Mouse (Mus musculus) ES-E14 (cell line): ENCODE data around the gene Atox1. TPM values are rescaled to one million over a fixed set of nuclear protein-coding genes. Genes with fewer than 3 reads are reported as not detected.
A peak's percentile ranks its signal among the peaks of the same experiment; 100 is the strongest.

Source experiments
- DNase-seq: peaks from one replicate; pipeline ENCODE4 v3.0.0-alpha.2; 2013; ENCODE audit warnings: low read depth, low spot score
- H3K27ac ChIP-seq: 2 replicates; pipeline ENCODE4 v1.5.1; 2012; ENCODE audit warnings: low read depth, mild to moderate bottlenecking, low read length, moderate library complexity, mixed read lengths; ENCODE audit not compliant: poor library complexity, insufficient read depth, severe bottlenecking
- H3K36me3 ChIP-seq: 2 replicates; pipeline ENCODE4 v1.6.1; 2012; ENCODE audit warnings: mild to moderate bottlenecking, low read length, moderate library complexity, mixed read lengths; ENCODE audit not compliant: control insufficient read depth, poor library complexity, insufficient read depth, severe bottlenecking
- H3K4me1 ChIP-seq, 2 experiments: fragments of 150-350 bp in 1 of 2; sonication (generic) in 1 of 2; 2 replicates each; pipeline ENCODE4 v1.6.1; 2012; ENCODE audit warnings: low read length in 2 of 2, mild to moderate bottlenecking in 1 of 2, mixed read lengths in 1 of 2; ENCODE audit not compliant: control insufficient read depth in 2 of 2, insufficient read depth in 2 of 2, poor library complexity in 1 of 2
- H3K4me3 ChIP-seq, 2 experiments: fragments of 150-350 bp in 1 of 2; sonication (generic) in 1 of 2; 2 replicates each; pipeline ENCODE4 v1.5.1; 2012; ENCODE audit warnings: low read length in 2 of 2, low read depth in 1 of 2, mild to moderate bottlenecking in 1 of 2, mixed read lengths in 1 of 2; ENCODE audit not compliant: insufficient read depth in 1 of 2, poor library complexity in 1 of 2, severe bottlenecking in 1 of 2
- H3K9ac ChIP-seq: 2 replicates; pipeline ENCODE4 v1.6.1; 2012; ENCODE audit warnings: low read depth, mild to moderate bottlenecking, low read length, mixed read lengths; ENCODE audit not compliant: poor library complexity, insufficient read depth, severe bottlenecking
- H3K9me3 ChIP-seq: fragments of 150-350 bp; sonication (generic); 2 replicates; pipeline ENCODE4 v1.6.1; 2012; ENCODE audit warnings: low read depth, mild to moderate bottlenecking, low read length; ENCODE audit not compliant: control insufficient read depth, insufficient read depth
- CHD2 ChIP-seq: IDR thresholded peaks from 2 replicates; pipeline ENCODE4 v1.6.1; 2014; ENCODE audit warnings: mild to moderate bottlenecking, low read depth, low read length, inconsistent platforms
- HCFC1 ChIP-seq: IDR thresholded peaks from 2 replicates; pipeline ENCODE4 v1.6.1; 2012; ENCODE audit warnings: low read length, inconsistent platforms, borderline replicate concordance; ENCODE audit not compliant: insufficient read depth
- MAFK ChIP-seq: IDR thresholded peaks from 2 replicates; pipeline ENCODE4 v1.6.1; 2014; ENCODE audit warnings: mild to moderate bottlenecking, low read depth, low read length, inconsistent platforms; ENCODE audit not compliant: insufficient read depth
- ZC3H11A ChIP-seq: IDR thresholded peaks from 2 replicates; pipeline ENCODE4 v1.6.1; 2012; ENCODE audit warnings: low read depth, mild to moderate bottlenecking, inconsistent platforms, low read length, borderline replicate concordance
- ZNF384 ChIP-seq: IDR thresholded peaks from 2 replicates; pipeline ENCODE4 v1.6.1; 2012; ENCODE audit warnings: low read depth, low read length, inconsistent platforms
- in situ Hi-C, 2 experiments: fragments of 600-800 bp; cut with MboI; formaldehyde crosslinking; loops; one replicate each; pipeline ENCODE4 v1.15.1; 2025; ENCODE audit warnings: low sequenced_read_pairs in 2 of 2, inconsistent platforms in 1 of 2; ENCODE audit not compliant: unreplicated experiment in 2 of 2
- total RNA-seq: library from RNA; depleted of rRNA; stranded (reverse); fragments of 300-350 nt; gene quantifications from 2 replicates; pipeline ENCODE4 v1.2.3, GENCODE M21; 2012

Gene Atox1
- total RNA-seq, 1 experiment, result 371 TPM

- H3K9me3 ChIP-seq, result no peaks in the 10 kb centered on the region
- peak overlapping the region; percentile 93 for H3K9ac ChIP-seq
- H3K4me1 ChIP-seq, result no peaks in the 10 kb centered on the region; a peak in 1 of 4 replicates
- H3K36me3 ChIP-seq, result peaks cover 5% of the 10 kb centered on the region; the same call in 1 of the 2 replicates
- in situ Hi-C loops, result no loop called here
- peak overlapping the region; percentile 74 for H3K4me3 ChIP-seq
- peak overlapping the region; percentile 92 for H3K27ac ChIP-seq
- DNase-seq, result peak; percentile 69
- TF ChIP-seq HCFC1 (no peak), ZNF384 (no peak), ZC3H11A (no peak), MAFK (no peak), CHD2 (no peak)
These were observed 7.0 kb upstream of the Atox1 start for GRCm38 (mm10) chr11:55468012-55468411.

DNA sequence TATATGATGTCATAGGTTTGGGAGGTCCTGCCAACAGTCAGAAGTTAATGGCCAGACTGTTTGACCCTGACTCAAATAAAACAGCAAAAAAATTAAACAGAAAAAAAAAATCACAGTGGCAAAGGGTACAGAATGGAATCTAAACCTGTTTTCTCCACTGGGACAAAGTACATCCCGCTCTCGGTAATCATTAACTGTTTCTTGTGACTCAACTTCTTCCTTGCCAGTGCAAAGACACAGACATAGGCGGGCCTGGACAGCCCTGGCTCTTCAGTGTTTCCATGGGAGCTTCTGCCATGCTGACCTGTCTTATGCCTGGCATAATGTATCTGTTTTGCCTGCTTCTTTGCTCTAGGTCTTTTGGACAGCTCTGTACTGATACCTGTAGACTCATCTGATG lies 4.1 kb upstream of the Atox1 start:
- H3K4me3 ChIP-seq, result no peak overlapping the region
- H3K9ac ChIP-seq, result no peak overlapping the region
- DNase-seq, result no peak
- no peaks in the 10 kb centered on the region; a peak in 1 of 4 replicates for H3K4me1 ChIP-seq
- no peak overlapping the region for H3K27ac ChIP-seq
- in situ Hi-C loops, result no loop called here
- H3K36me3 ChIP-seq, result peaks cover 2% of the 10 kb centered on the region; the same call in 1 of the 2 replicates
- no peaks in the 10 kb centered on the region for H3K9me3 ChIP-seq
- TF ChIP-seq ZC3H11A (no peak), HCFC1 (no peak), CHD2 (no peak), MAFK (no peak), ZNF384 (no peak)

- no peak for DNase-seq
- H3K4me3 ChIP-seq, result no peak overlapping the region
- TF ChIP-seq ZNF384 (no peak), CHD2 (no peak), MAFK (no peak), HCFC1 (no peak), ZC3H11A (no peak)
- H3K9me3 ChIP-seq, result no peaks in the 10 kb centered on the region
- H3K27ac ChIP-seq, result no peak overlapping the region
- H3K9ac ChIP-seq, result 0 out of 2 replicates have a peak overlapping the region, but pooled peaks have one; percentile 14
- in situ Hi-C loops, result no loop called here
- H3K4me1 ChIP-seq, result peaks cover 0 to 1% of the 10 kb centered on the region in 2 experiments; a peak in 3 of 4 replicates
- H3K36me3 ChIP-seq, result no peaks in the 10 kb centered on the region
These were observed 3.7 kb upstream of the Atox1 start for GRCm38 (mm10) chr11:55464707-55465106.

DNA sequence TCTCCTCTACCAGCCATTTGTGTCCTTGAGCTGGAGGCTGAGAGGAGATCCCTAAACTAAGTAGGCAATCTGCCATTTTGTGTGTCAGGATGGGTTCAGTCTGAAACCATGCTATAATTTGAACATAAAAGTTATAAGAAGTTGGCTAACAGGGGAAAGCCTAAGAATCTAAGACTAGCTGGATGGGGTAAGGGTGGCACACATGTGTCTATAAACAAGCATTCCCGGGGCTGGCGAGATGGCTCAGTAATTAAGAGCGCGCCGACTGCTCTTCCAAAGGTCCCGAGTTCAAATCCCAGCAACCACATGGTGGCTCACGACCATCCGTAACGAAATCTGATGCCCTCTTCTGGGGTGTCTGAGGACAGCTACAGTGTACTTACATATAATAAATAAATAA lies 1.1 kb upstream of the Atox1 start:
- Histone ChIP-seq H3K9ac (no peak overlapping the region), H3K36me3 (no peaks in the 10 kb centered on the region; the same call in 1 of the 2 replicates), H3K4me3 (no peak overlapping the region), H3K27ac (no peak overlapping the region), H3K4me1 (peaks cover 0 to 5% of the 10 kb centered on the region in 2 experiments; a peak in 3 of 4 replicates), H3K9me3 (no peaks in the 10 kb centered on the region)
- TF ChIP-seq ZC3H11A (no peak), CHD2 (no peak)
- in situ Hi-C loops, result no loop called here
- DNase-seq, result no peak

DNA sequence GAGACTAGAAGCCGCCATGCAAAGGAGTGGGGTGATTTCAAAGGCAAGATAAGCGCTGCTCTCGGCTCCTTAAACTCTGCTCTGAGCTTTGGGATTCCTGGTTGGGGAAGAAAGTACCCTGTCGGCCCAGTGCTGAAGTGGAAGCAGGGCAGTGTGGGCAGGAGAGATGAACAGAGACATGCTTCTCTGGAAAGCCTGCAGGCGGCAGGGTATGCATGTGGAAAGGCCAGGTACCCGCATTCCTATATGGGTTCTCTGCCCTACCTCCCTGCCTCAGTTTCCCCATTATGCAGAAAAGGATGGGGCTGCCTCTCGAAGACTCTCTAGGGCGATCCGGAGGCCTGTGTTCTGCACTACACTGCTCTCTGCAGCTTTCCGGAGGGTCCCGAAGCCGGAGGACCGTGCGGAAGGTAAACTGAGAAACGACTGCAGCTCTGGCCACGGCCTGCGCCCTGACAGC lies 450 bp downstream of the Atox1 start:
- no peaks in the 10 kb centered on the region; the same call in 1 of the 2 replicates for H3K36me3 ChIP-seq
- H3K9ac ChIP-seq, result peak overlapping the region; percentile 75
- no peak overlapping the region for H3K27ac ChIP-seq
- no peak for DNase-seq
- no peaks in the 10 kb centered on the region for H3K9me3 ChIP-seq
- in situ Hi-C loops, result no loop called here
- H3K4me3 ChIP-seq, result peak overlapping the region; percentile 85 to 99
- H3K4me1 ChIP-seq, result peaks cover 0 to 11% of the 10 kb centered on the region in 2 experiments; a peak in 3 of 4 replicates
- TF ChIP-seq ZC3H11A (no peak), MAFK (no peak), CHD2 (no peak), HCFC1 (no peak), ZNF384 (no peak)
